Mouse (Mus musculus) left cerebral cortex, adult 2 months (tissue): Measurements from ENCODE around the gene Slpi. TPM values are rescaled to one million over a fixed set of nuclear protein-coding genes. Genes with fewer than 3 reads are reported as not detected.
"Not testable (repeated sequence)": the region's sequence is repeated elsewhere in the genome, so short reads cannot be mapped to it uniquely, and the experiment has no call there.

Experiments
- DNase-seq, 2 experiments: peaks; one replicate each; pipeline ENCODE4 v3.0.0; 2021 to 2022; ENCODE audit warnings: low spot score in 2 of 2, mixed read lengths in 1 of 2; ENCODE audit errors: extremely low spot score in 1 of 2
- H3K27ac ChIP-seq: fragments of 200-600 bp; 2 replicates; pipeline ENCODE4 v1.8.1; 2022
- H3K4me3 ChIP-seq: fragments of 200-600 bp; 2 replicates; pipeline ENCODE4 v1.8.1; 2022
- CTCF ChIP-seq: fragments of 200-600 bp; IDR thresholded peaks from 2 replicates; pipeline ENCODE4 v1.8.1; 2022; ENCODE audit warnings: antibody characterized with exemption, mild to moderate bottlenecking, moderate library complexity
- intact Hi-C: fragments of 180-260 bp; cut with DNase I; formaldehyde crosslinking; loops from one replicate; pipeline ENCODE4 v1.15.1; 2025
- total RNA-seq, 2 experiments: library from RNA; stranded (reverse); gene quantifications; 2 replicates each; pipeline ENCODE4 v1.2.3; 2021

Slpi gene
- total RNA-seq, 2 experiments from 2014 or later = not detected

DNA sequence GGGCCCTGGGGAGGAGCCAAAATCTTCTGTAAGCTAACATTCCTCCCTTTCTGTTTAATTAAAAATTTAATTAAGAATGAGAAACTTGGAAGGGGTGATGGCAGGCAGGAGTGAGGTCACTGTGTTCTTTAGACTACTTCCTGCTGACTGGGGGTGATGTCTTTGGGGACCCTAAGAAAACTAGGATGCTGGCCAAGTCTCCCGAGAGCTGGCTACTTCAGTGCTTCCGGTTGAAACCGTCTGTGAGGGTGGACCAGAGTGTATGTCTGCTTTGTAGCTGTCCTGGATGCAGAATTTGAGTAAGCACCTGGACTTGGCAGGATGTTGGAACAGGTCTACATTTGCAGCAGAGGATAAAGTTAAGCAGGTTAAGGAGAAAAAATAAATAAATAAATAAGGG lies 21.9 kb downstream of the Slpi start:
- Histone ChIP-seq H3K27ac (no peak overlapping the region), H3K4me3 (no peak overlapping the region)
- DNase-seq = no peak
- no peak for TF ChIP-seq CTCF
- intact Hi-C loops = no loop called here

DNA sequence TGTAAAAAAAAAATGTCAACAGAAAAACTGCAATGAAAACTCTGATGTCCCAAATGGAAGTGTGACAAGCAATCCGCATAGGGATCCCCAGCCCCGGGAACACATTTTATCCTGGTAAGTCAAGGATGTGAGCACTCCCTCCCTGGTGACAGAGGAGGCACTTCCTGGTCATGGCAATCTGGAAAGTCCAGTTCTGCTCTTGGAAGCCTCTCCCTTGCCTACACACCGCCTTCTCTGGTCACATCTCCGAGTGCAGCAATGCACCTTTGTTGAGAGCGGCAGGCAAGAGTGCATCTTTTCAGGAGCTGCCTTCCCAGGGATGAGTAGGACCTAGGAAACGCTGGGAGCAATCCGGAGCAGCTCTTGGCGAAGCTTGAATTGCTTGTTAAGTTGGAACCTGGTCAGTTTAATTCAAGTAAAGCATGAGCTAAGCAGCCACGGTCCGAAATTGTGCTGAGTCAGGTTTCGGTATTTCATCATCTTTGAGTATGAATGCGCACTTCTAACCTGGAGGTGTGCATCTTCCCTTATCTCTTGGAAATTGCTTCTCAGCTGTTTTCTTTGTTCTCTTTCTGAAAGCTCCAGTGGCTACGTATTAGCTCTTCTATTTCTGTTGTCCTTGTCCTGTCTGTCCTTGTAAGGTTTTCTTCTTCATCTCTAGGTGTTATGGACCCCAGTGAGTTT lies 27.8 kb downstream of the Slpi start:
- DNase-seq = no peak
- Histone ChIP-seq H3K27ac (no peak overlapping the region), H3K4me3 (no peak overlapping the region)
- intact Hi-C loops = no loop called here
- TF ChIP-seq CTCF = no peak

DNA sequence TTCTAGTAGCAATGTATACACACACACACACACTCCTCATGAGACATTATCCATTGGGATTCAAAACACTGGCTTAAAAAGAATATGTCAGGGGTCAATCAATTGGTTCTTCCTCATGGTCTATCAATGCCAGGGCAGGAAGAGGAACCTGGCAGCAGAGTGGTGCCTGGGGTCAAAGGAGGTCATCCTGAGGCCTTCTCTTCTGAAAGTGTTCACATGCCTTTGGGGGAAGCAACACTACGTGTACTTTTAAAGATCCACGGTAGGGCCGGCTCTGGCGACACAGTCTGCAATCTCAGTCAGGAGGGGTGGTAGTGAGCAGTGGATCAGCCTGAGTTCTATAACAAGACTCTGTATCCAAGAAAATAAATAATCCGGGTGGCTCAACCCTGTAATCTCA lies 29.2 kb downstream of the Slpi start:
- Histone ChIP-seq H3K27ac (no peak overlapping the region), H3K4me3 (no peak overlapping the region)
- intact Hi-C loops = no loop called here
- TF ChIP-seq CTCF = no peak
- no peak for DNase-seq

DNA sequence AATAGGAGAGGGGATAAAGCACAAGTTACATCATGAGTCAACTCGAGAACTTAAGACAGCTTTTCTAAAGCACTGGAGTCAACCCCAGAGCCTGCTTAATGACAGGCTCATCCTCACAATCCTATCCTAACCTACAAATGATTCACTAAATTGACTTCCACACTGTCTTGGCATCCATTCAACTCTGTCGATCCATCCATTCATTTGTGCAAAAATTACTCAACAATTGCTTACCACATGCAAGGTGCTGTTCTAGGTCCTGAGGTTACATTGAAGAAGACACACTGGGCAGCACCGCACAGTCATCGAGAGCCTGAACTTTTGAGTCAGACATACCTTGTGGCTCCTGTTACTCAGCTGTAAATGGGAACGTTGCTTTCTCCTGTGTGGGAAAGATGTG lies 29.9 kb downstream of the Slpi start:
- TF ChIP-seq CTCF = no peak
- DNase-seq = no peak
- H3K27ac ChIP-seq = no peak overlapping the region
- intact Hi-C loops = no loop called here
- no peak overlapping the region for H3K4me3 ChIP-seq

DNA sequence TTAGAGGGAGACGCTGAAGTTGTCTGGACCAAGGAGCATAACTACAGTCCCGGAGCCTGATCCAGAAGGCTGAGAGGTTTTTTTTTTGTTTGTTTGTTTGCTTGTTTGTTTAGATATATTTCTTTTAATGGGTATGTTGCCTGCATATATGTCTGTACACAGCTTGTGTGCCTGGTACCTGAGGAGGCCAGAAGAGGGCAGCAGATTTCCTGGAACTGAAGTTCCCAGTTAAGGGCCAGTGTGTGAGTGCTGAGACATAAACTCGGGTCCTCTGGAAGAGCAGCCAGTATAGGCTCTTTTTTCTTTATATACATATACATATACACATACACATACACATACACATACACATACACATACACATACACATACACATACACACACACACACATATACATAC lies 30.5 kb downstream of the Slpi start:
- peak; percentile 20 for TF ChIP-seq CTCF
- H3K4me3 ChIP-seq = no peak overlapping the region
- H3K27ac ChIP-seq = no peak overlapping the region
- no peak for DNase-seq
- intact Hi-C loops = no loop called here

DNA sequence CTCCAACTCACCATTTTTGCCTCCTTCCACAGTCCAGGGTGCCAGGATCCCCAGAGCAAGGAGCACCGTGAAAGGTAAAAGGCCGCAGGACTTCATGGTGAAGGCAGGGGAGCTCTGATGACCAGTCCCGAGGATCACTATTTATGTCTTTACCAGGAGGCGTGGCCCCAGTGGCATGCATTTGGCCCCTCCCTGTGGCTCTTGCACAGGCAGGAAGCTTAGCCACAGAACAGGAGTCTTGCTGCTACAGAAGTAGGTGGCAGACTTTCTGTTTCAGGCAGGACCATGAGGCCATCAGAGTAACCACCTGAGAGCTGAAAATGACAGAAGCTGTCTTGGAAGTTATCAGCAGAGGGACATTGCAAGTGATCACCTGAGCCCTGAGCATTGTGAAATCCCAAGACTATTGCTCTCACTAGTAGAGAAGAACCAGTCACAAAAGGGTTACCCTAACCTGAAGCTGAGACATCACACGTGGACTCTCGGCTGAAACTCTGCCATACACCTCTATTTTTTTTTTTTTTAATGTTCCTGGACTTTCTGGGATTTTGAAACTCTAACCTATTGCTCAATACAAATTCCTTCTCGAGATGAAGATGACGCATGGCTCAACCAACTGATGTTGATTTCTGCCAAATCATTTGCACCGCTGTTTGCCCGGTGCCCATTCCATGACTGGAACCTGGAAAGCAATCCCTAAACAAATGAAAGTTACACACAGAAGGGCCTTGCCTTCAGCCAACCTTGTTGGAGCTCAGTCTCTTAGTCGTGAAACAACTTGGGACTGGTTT lies 32.5 kb downstream of the Slpi start:
- intact Hi-C loops = no loop called here
- no peak for DNase-seq
- TF ChIP-seq CTCF = no peak
- Histone ChIP-seq H3K27ac (no peak overlapping the region), H3K4me3 (no peak overlapping the region)

DNA sequence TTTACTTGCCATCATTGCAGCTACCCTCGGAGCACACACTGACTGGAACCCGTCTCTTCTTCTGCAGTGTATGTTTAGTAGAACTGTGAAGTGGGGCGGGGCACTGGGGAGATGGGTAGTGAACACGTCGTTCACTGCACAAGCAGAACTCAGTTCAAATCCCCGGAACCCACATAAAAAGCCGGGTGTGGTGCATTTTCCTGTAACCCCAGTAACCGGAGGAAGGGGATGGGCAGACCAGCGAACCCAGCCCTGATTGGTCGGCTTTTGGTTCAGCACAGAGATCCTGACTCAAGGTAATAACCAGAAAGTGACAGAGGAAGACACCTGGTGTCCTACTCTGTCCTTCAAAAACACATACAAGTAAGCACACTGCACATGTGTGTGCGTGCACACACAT lies 35.5 kb downstream of the Slpi start:
- DNase-seq = no peak
- Histone ChIP-seq H3K27ac (no peak overlapping the region), H3K4me3 (no peak overlapping the region)
- no peak for TF ChIP-seq CTCF
- intact Hi-C loops = no loop called here

DNA sequence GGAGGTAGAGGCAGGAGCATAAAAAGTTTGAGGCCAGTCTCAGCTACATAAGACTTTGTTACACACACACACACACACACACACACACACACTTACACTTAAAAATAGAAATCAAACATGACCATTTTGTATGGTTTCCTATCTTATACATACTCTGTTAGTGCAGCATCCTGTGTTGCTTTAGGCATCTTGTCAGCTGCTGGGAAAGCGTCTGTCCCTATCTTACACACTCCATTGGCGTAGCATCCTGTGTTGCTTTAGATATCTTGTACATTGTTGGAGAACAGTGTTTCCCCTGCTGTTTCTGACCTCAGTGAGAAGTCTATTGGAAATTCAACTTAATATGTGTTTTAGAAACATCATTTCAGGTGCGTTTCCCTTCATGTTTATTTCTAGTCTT lies 36.2 kb downstream of the Slpi start:
- Histone ChIP-seq H3K4me3 (no peak overlapping the region), H3K27ac (no peak overlapping the region)
- intact Hi-C loops = no loop called here
- no peak for DNase-seq
- TF ChIP-seq CTCF = no peak

DNA sequence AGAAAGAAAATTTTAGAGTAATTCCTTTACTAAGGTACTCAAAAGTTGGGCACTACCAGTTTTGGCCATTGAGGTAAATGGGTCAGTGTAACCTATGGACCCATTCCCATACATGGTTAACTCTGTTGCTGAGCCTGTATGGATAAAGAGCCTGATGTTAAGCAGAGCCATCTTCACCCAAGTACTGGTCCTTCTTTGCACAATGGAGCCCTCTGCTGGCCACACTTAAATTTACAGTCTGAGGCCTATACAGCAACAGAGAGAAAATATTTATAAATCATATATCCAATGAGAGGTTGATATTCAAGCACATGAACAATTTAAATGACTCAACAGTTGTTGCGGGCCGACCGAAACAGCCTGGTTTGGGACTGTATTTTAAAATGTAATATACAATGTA lies 39.9 kb downstream of the Slpi start:
- intact Hi-C loops = loop anchor here (2.0 kb wide), 1 partner anchor 214 kb away; no protein-coding TSS in a partner anchor
- H3K4me3 ChIP-seq = no peak overlapping the region
- no peak overlapping the region for H3K27ac ChIP-seq
- peak; percentile 45 for TF ChIP-seq CTCF
- DNase-seq = no peak

DNA sequence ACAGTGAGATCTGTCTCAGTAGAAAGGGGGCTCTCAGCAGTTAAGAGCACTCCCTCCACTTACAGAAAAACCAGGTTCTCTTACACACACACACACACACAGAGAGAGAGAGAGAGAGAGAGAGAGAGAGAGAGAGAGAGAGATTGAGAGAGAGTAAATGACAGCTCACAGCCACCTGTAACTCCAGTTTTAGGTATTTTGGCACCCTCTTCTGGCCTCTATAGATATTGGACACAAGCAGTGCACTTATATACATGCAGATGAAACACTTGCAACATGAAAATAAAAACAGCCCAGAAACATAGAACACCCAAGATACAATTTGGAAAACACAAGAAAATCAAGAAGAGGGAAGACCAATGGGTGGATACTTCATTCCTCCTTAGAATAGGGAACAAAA lies 41.2 kb downstream of the Slpi start:
- DNase-seq, H3K27ac ChIP-seq, H3K4me3 ChIP-seq: not testable (repeated sequence)
- intact Hi-C loops = loop anchor here (2.0 kb wide), 1 partner anchor 213 kb away; no protein-coding TSS in a partner anchor

DNA sequence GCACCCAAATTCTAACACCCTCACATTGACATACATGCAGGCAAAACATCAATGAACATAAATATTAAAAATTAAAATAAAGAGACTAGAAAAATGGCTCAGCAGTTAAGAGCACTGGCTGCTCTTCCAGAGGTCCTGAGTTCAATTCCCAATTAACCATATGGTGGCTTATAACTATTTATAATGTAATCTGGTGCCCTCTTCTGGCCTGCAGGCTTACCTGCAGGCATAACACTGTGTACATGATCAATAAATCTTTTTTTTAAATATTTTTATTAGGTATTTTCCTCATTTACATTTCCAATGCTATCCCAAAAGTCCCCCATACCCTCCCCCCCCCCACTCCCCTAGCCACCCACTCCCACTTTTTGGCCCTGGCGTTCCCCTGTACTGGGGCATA lies 45.2 kb downstream of the Slpi start:
- H3K4me3 ChIP-seq, intact Hi-C loops, H3K27ac ChIP-seq, DNase-seq: not testable (repeated sequence)
- peak; percentile 49 for TF ChIP-seq CTCF

DNA sequence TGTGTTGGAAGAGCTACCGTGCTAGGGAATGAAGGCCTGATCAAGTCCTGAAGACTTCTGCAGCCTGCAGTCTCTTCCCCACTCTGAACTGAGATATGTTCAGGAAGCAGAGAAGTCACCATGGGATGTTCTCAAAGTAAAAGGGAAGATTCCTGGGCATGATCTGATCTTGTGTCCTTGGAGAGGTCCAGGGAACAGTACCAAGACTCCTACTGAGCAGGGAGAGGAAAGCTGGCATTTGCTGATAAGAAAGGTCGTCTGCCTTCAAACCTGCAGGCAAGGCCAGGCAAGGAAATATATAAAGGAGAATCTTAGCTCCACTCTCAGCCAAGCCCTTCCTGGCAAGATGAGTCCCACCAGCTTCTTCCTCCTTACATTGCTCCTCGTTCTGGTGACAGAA lies 56.5 kb downstream of the Slpi start, which contains the start of gene Svs5:
Gene Svs5, plus strand, starts transcription at position 301 of the 400 bp plus-strand sequence.
- H3K4me3 ChIP-seq, H3K27ac ChIP-seq, intact Hi-C loops, DNase-seq: not testable (repeated sequence)

DNA sequence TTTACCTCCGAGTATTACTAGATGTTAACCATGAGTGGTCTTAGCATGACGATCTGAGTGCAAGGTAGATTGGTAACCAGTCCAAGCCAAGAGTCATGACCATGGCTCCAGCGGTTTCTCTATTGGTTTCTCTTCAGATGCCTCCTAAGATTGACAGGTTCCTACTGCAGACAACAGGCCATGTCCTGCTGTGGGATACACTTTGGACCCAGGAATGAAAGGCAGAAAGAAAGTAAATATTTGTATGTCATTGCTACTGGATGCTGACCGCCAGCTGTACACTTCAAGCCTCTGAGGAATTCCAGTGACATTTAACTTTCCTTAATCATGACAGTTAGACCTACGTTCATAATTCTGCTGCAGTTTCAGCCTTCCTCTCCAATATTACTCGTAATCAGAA lies 67.9 kb downstream of the Slpi start:
- TF ChIP-seq CTCF = no peak
- intact Hi-C loops = no loop called here

DNA sequence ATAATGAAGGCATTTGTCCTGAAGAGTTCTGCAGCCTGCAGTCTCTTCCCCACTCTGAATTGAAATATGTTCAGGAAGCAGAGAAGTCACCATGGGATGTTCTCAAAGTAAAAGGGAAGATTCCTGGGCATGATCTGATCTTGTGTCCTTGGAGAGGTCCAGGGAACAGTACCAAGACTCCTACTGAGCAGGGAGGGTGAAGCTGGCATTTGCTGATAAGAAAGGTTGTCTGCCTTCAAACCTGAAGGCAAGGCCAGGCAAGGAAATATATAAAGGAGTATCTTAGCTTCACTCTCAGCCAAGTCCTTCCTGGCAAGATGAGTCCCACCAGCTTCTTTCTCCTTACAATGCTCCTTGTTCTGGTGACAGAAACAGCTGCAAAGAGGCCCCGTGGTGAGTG lies 72.4 kb downstream of the Slpi start, which contains the start of gene Svs6:
Gene Svs6, plus strand, starts transcription at position 301 of the 400 bp plus-strand sequence.
- intact Hi-C loops, H3K27ac ChIP-seq, H3K4me3 ChIP-seq, DNase-seq: not testable (repeated sequence)

More for the DNA sequence above, 67.9 kb downstream of the Slpi start:
- Histone ChIP-seq H3K27ac (no peak overlapping the region), H3K4me3 (no peak overlapping the region)
- DNase-seq = no peak

DNA sequence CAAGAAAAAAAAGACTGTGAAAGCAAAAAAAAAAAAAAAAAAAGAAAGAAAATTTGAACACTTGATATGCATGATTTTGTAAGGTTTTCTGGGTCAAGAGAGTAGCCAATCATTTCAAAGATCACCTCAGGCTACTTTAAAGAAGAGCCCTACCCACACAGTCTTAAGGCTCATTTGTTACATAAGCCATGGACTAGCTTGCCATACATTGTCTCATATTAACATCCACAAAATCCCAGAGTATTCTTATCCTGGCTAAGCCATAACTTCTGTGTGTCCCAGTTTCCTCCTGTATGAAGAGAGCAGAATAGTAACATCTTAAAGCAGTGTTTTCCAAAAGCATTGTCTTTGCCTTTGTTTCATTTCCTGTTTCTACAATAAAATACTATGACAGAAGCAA lies 73.4 kb downstream of the Slpi start:
- DNase-seq, intact Hi-C loops, H3K4me3 ChIP-seq, H3K27ac ChIP-seq: not testable (repeated sequence)
